Mouse (Mus musculus): ENCODE results near the gene Tekt5.

GRCm38 (mm10) chr16:10310507-10310906 lies 84.8 kb downstream of the Tekt5 start:
- TF ChIP-seq CTCF (IDR thresholded peaks at IDR 0.05; ENCODE audit: low read depth, low read length) (no peak), GATA1 (IDR thresholded peaks at IDR 0.05; ENCODE audit: borderline replicate concordance, low read length) (no peak)
